Mouse (Mus musculus) stomach, embryonic 15.5 days (tissue): Measurements from ENCODE around the gene Gm28035. TPM values are rescaled to one million over a fixed set of nuclear protein-coding genes. Genes with fewer than 3 reads are reported as not detected.

Source experiments
- ATAC-seq: fragments of 200-750 bp; cut with Nextera tagmentation; 2 replicates; pipeline ENCODE4 v1.8.0; 2017; ENCODE audit warnings: low read depth, moderate number of reproducible peaks, moderate TSS enrichment; ENCODE audit not compliant: insufficient read depth, low FRiP score
- H3K27ac ChIP-seq: fragments of 300-500 bp; sonication (generic); 2 replicates; pipeline ENCODE4 v1.5.1; 2015; ENCODE audit warnings: mild to moderate bottlenecking, inconsistent platforms
- H3K27me3 ChIP-seq: fragments of 300-500 bp; sonication (generic); replicated peaks from 2 replicates; pipeline ENCODE4 v1.6.1; 2015; ENCODE audit warnings: inconsistent platforms
- H3K36me3 ChIP-seq: fragments of 300-500 bp; sonication (generic); 2 replicates; pipeline ENCODE4 v1.6.1; 2015; ENCODE audit warnings: inconsistent platforms
- H3K4me1 ChIP-seq: fragments of 300-500 bp; sonication (generic); 2 replicates; pipeline ENCODE4 v1.6.1; 2015; ENCODE audit warnings: inconsistent platforms
- H3K4me2 ChIP-seq: fragments of 300-500 bp; sonication (generic); 2 replicates; pipeline ENCODE4 v1.6.1; 2015; ENCODE audit warnings: mild to moderate bottlenecking, inconsistent platforms
- H3K4me3 ChIP-seq: fragments of 300-500 bp; sonication (generic); replicated peaks from 2 replicates; pipeline ENCODE4 v1.5.1; 2015; ENCODE audit warnings: inconsistent platforms
- H3K9ac ChIP-seq: fragments of 300-500 bp; sonication (generic); 2 replicates; pipeline ENCODE4 v1.6.1; 2015; ENCODE audit warnings: inconsistent platforms
- H3K9me3 ChIP-seq: fragments of 300-500 bp; sonication (generic); 2 replicates; pipeline ENCODE4 v1.6.1; 2016; ENCODE audit warnings: inconsistent platforms
- WGBS: fragments of 180-500 bp; shearing (Covaris S2); methylation state at CpG from one replicate; pipeline ENCODE4 v1.1.7; 2015; 5-methylcytosine and 5-hydroxymethylcytosine counted together
- polyA plus RNA-seq: library from polyadenylated mRNA; unstranded; fragments of >200 nt; fragmentation: Nextera tagmentation; extraction: Ambion mirVana; gene quantifications from 2 replicates; pipeline ENCODE4 v1.2.1, GENCODE M21; 2015

The Gm28035 gene
- polyA plus RNA-seq, 1 experiment from 2014 or later: 0.35 TPM

GRCm38 (mm10) chr2:30325296-30325695 lies 84.9 kb downstream of the Gm28035 start:
- Histone ChIP-seq H3K27ac (no peak overlapping the region), H3K9ac (no peak overlapping the region), H3K9me3 (no peaks in the 10 kb centered on the region), H3K4me1 (no peaks in the 10 kb centered on the region), H3K36me3 (peaks cover 74% of the 10 kb centered on the region), H3K4me3 (no peak overlapping the region), H3K4me2 (no peak overlapping the region), H3K27me3 (no peaks in the 10 kb centered on the region)
- no peak for ATAC-seq
- WGBS: 93% methylated on average over 5 of the region's 5 CpGs

DNA sequence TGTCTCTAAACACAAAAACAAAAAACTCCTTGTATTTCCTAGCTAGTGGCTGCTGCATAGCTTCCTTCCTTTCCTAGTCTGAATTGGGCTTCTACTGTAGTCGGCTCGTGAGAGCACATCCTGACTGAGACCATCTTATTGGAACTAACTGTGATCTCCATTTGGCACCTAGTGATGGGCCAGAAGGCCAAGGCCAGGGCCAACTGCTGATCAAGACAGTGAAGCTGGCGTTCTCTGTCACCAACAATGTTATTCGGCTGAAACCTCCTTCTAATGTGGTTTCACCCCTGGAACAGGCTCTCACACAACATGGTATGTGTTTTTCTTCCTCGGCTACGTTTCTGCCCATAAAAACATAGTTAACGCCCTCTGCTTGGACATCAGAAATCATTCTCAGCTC lies 86.9 kb downstream of the Gm28035 start:
- Histone ChIP-seq H3K4me3 (no peak overlapping the region), H3K9ac (no peak overlapping the region), H3K9me3 (no peaks in the 10 kb centered on the region), H3K27ac (no peak overlapping the region), H3K27me3 (no peaks in the 10 kb centered on the region), H3K36me3 (peaks cover 74% of the 10 kb centered on the region), H3K4me2 (no peak overlapping the region), H3K4me1 (no peaks in the 10 kb centered on the region)
- no peak for ATAC-seq
- 95% methylated on average over 7 of the region's 7 CpGs for WGBS

- no peaks in the 10 kb centered on the region for H3K9me3 ChIP-seq
- no peak overlapping the region for H3K9ac ChIP-seq
- no peak overlapping the region for H3K27ac ChIP-seq
- 87% methylated on average over 3 of the region's 3 CpGs for WGBS
- no peak for ATAC-seq
- peaks cover 74% of the 10 kb centered on the region for H3K36me3 ChIP-seq
- H3K27me3 ChIP-seq: no peaks in the 10 kb centered on the region
- H3K4me3 ChIP-seq: no peak overlapping the region
- H3K4me2 ChIP-seq: no peak overlapping the region
- no peaks in the 10 kb centered on the region for H3K4me1 ChIP-seq
Measured at GRCm38 (mm10) chr2:30328791-30329190, 88.4 kb downstream of the Gm28035 start.

Other genes with a start within 250 kb of the Gm28035 start
- gene Wdr34, start 191.7 kb upstream of the Gm28035 start, polyA plus RNA-seq: 27.2 and 27.9 TPM in 2 replicates
- gene Set, start 183.2 kb upstream of the Gm28035 start, polyA plus RNA-seq: 426 and 452 TPM in 2 replicates
- gene Pkn3, start 162.9 kb upstream of the Gm28035 start, polyA plus RNA-seq: 7.9 and 10.5 TPM in 2 replicates
- 46.5 and 47.1 TPM in 2 replicates for gene Zdhhc12, start 146.9 kb upstream of the Gm28035 start, polyA plus RNA-seq
- gene Zer1, start 116.0 kb upstream of the Gm28035 start, polyA plus RNA-seq: 7.0 and 7.1 TPM in 2 replicates
- gene Tbc1d13, start 106.8 kb upstream of the Gm28035 start, polyA plus RNA-seq: 6.4 and 9.1 TPM in 2 replicates
- 28.8 and 31.5 TPM in 2 replicates for gene Endog, start 69.1 kb upstream of the Gm28035 start, polyA plus RNA-seq
- 56.7 and 62.9 TPM in 2 replicates for gene Spout1, start 62.1 kb upstream of the Gm28035 start, polyA plus RNA-seq
- 16.2 and 17.4 TPM in 2 replicates for gene Kyat1, start 34.7 kb upstream of the Gm28035 start, polyA plus RNA-seq
- 37.2 and 37.6 TPM in 2 replicates for gene Lrrc8a, start 2.9 kb upstream of the Gm28035 start, polyA plus RNA-seq
- 13.1 and 14.2 TPM in 2 replicates for gene Phyhd1, start 25.6 kb downstream of the Gm28035 start, polyA plus RNA-seq
- gene Gm28038, start 40.5 kb downstream of the Gm28035 start, polyA plus RNA-seq: not detected in 2 replicates
- gene Dolk, start 45.8 kb downstream of the Gm28035 start, polyA plus RNA-seq: 33.2 and 33.3 TPM in 2 replicates
- 22.4 and 29.7 TPM in 2 replicates for gene Nup188, start 45.8 kb downstream of the Gm28035 start, polyA plus RNA-seq
- 92.6 and 94.6 TPM in 2 replicates for gene Sh3glb2, start 118.8 kb downstream of the Gm28035 start, polyA plus RNA-seq
- gene Miga2, start 123.7 kb downstream of the Gm28035 start, polyA plus RNA-seq: 20.8 and 24.3 TPM in 2 replicates
- 42.5 and 45.5 TPM in 2 replicates for gene Dolpp1, start 151.7 kb downstream of the Gm28035 start, polyA plus RNA-seq
- gene Crat, start 175.2 kb downstream of the Gm28035 start, polyA plus RNA-seq: 22.2 and 24.2 TPM in 2 replicates
- gene Ptpa, start 175.5 kb downstream of the Gm28035 start, polyA plus RNA-seq: 128 and 137 TPM in 2 replicates
- 3.2 and 3.3 TPM in 2 replicates for gene Ier5l, start 233.7 kb downstream of the Gm28035 start, polyA plus RNA-seq